8 mouse cellular contexts compared by ENCODE assay signal in genomic region chr17:15423080-15423765, GRCm38 (mm10). TPM values are rescaled to one million over a fixed set of nuclear protein-coding genes. Genes with fewer than 3 reads are reported as not detected.
DNase-seq lines count a peak whose midpoint lies in the region; ATAC-seq and TF ChIP-seq lines count a peak whose summit lies in the region.

No protein-coding gene starts in this region.

- intact Hi-C loops in heart, postnatal 10 days (cut with DNase I): no loop called here

- H3K9ac ChIP-seq in forebrain, embryonic 16.5 days (replicated peaks; ENCODE audit: low read depth, low read length): no peak overlapping the region
- no peak overlapping the region for H3K9ac ChIP-seq in stomach, postnatal 0 days (ENCODE audit: low read length)
- no peak overlapping the region for H3K9ac ChIP-seq in hindbrain, embryonic 16.5 days (ENCODE audit: low read depth, low read length)

- POLR2A ChIA-PET in Patski (lab: Charles Lee): no interaction called here

- no peak overlapping the region for H3K27ac ChIP-seq in forebrain, embryonic 16.5 days (ENCODE audit: low read length)
- H3K27ac ChIP-seq in forebrain, embryonic 10.5 days: no peak overlapping the region
- H3K27ac ChIP-seq in stomach, postnatal 0 days (replicated peaks): no peak overlapping the region
- H3K27ac ChIP-seq in hindbrain, embryonic 16.5 days (ENCODE audit: low read depth, low read length): no peak overlapping the region

- TF ChIP-seq EP300 in stomach, postnatal 0 days (optimal IDR thresholded peaks at IDR 0.05): no peak

- CTCF ChIA-PET in Patski (lab: Charles Lee): interaction anchor here (0.7 to 1.7 kb wide), 3 partner anchors 15 to 48 kb away, joined by 3 to 4 read pairs (median 4); partner anchors contain the start of gene Fam120b

- DNase-seq in forebrain, embryonic 10.5 days (ENCODE audit: extremely low spot score, low spot score): no peak
- DNase-seq in Patski (ENCODE audit: low read depth, low spot score): peak; percentile 71
- peak; percentile 20 to 21 for DNase-seq in heart, postnatal 10 days
- DNase-seq in left cerebral cortex, adult 9 months (ENCODE audit: low spot score in 2 of 2): peak; percentile 67 to 87
- DNase-seq in stomach, postnatal 0 days (ENCODE audit: low spot score): no peak
- DNase-seq in cerebellum, adult 9-10 months: no peak

- WGBS in forebrain, embryonic 16.5 days: 67% methylated on average over 8 of the region's 8 CpGs
- WGBS in forebrain, embryonic 10.5 days: 94% methylated on average over 8 of the region's 8 CpGs
- 54% methylated on average over 8 of the region's 8 CpGs for WGBS in stomach, postnatal 0 days
- WGBS in hindbrain, embryonic 16.5 days: 67% methylated on average over 8 of the region's 8 CpGs

- in situ Hi-C loops in Patski (cut with MboI; ENCODE audit: low pct_unique_long_range_greater_than_20kb): loop anchor here (5.0 kb wide), 1 partner anchor 39 kb away; no protein-coding TSS in a partner anchor

- H3K27me3 ChIP-seq in forebrain, embryonic 16.5 days (replicated peaks; ENCODE audit: control insufficient read depth, insufficient read depth, low read length): no peaks in the 10 kb centered on the region
- H3K27me3 ChIP-seq in forebrain, embryonic 10.5 days (ENCODE audit: poor library complexity, severe bottlenecking): no peaks in the 10 kb centered on the region
- no peaks in the 10 kb centered on the region for H3K27me3 ChIP-seq in Patski
- H3K27me3 ChIP-seq in stomach, postnatal 0 days (ENCODE audit: control insufficient read depth, insufficient read depth, low read length): no peaks in the 10 kb centered on the region
- no peaks in the 10 kb centered on the region for H3K27me3 ChIP-seq in hindbrain, embryonic 16.5 days (replicated peaks; ENCODE audit: control insufficient read depth, insufficient read depth, low read length)

- ATAC-seq in forebrain, embryonic 16.5 days: 0 out of 2 replicates have a peak, but pooled peaks have one; percentile 21
- peak; percentile 76 for ATAC-seq in Patski
- no peak for ATAC-seq in stomach, postnatal 0 days (ENCODE audit: low FRiP score, low TSS enrichment)
- ATAC-seq in hindbrain, embryonic 16.5 days: no peak

- H3K36me3 ChIP-seq in forebrain, embryonic 16.5 days (ENCODE audit: control insufficient read depth, insufficient read depth): peaks cover 44% of the 10 kb centered on the region
- H3K36me3 ChIP-seq in forebrain, embryonic 10.5 days (replicated peaks): peaks cover 97% of the 10 kb centered on the region
- peaks cover 34% of the 10 kb centered on the region for H3K36me3 ChIP-seq in stomach, postnatal 0 days (ENCODE audit: control insufficient read depth, insufficient read depth, low read length)
- H3K36me3 ChIP-seq in hindbrain, embryonic 16.5 days (ENCODE audit: control insufficient read depth, insufficient read depth, low read length): peaks cover 51% of the 10 kb centered on the region

- no peak overlapping the region for H3K4me2 ChIP-seq in forebrain, embryonic 16.5 days (ENCODE audit: low read length)
- H3K4me2 ChIP-seq in stomach, postnatal 0 days (replicated peaks; ENCODE audit: low read depth): no peak overlapping the region
- no peak overlapping the region for H3K4me2 ChIP-seq in hindbrain, embryonic 16.5 days (ENCODE audit: low read length)

- TF ChIP-seq CTCF in Patski (IDR thresholded peaks at IDR 0.05): no peak
- TF ChIP-seq CTCF in stomach, postnatal 0 days (IDR thresholded peaks at IDR 0.05; ENCODE audit: low read depth): no peak

- no peaks in the 10 kb centered on the region for H3K9me3 ChIP-seq in forebrain, embryonic 16.5 days (ENCODE audit: control insufficient read depth, low read length)
- peaks cover 5% of the 10 kb centered on the region; the same call in 1 of the 2 replicates for H3K9me3 ChIP-seq in forebrain, embryonic 10.5 days
- no peaks in the 10 kb centered on the region for H3K9me3 ChIP-seq in stomach, postnatal 0 days (ENCODE audit: control insufficient read depth, low read length)
- no peaks in the 10 kb centered on the region for H3K9me3 ChIP-seq in hindbrain, embryonic 16.5 days (ENCODE audit: control insufficient read depth, low read length)

- H3K4me1 ChIP-seq in forebrain, embryonic 16.5 days (replicated peaks; ENCODE audit: control insufficient read depth, insufficient read depth, low read length): peaks cover 20% of the 10 kb centered on the region
- H3K4me1 ChIP-seq in forebrain, embryonic 10.5 days: no peaks in the 10 kb centered on the region
- no peaks in the 10 kb centered on the region for H3K4me1 ChIP-seq in stomach, postnatal 0 days (replicated peaks; ENCODE audit: control insufficient read depth, insufficient read depth)
- no peaks in the 10 kb centered on the region for H3K4me1 ChIP-seq in hindbrain, embryonic 16.5 days (ENCODE audit: control insufficient read depth, insufficient read depth, low read depth, low read length)

- no peak overlapping the region for H3K4me3 ChIP-seq in forebrain, embryonic 16.5 days (replicated peaks; ENCODE audit: low read length)
- no peak overlapping the region for H3K4me3 ChIP-seq in forebrain, embryonic 10.5 days
- H3K4me3 ChIP-seq in stomach, postnatal 0 days (ENCODE audit: low read depth, low read length): no peak overlapping the region
- no peak overlapping the region for H3K4me3 ChIP-seq in hindbrain, embryonic 16.5 days (ENCODE audit: low read length)

RNA-seq across cellular contexts. Expression of gene Fam120b, which starts 27.2 kb away (rescaled TPM):
- 52.8 and 52.9 TPM in 2 replicates for polyA plus RNA-seq in forebrain, embryonic 16.5 days (2015; fragmentation: Nextera tagmentation; extraction: Ambion mirVana)
- 26.4 and 28.5 TPM in 2 replicates for polyA plus RNA-seq in forebrain, embryonic 10.5 days (2016; fragmentation: Nextera tagmentation; extraction: Ambion mirVana)
- 31.4 TPM for polyA plus RNA-seq in Patski (2021)
- total RNA-seq in heart, postnatal 10 days (2021): 10 to 100 TPM; 10.8 to 11.5 TPM
- polyA plus RNA-seq in stomach, postnatal 0 days (2015; fragmentation: Nextera tagmentation; extraction: Ambion mirVana): 10.0 and 12.1 TPM in 2 replicates
- 45.8 and 48.0 TPM in 2 replicates for polyA plus RNA-seq in hindbrain, embryonic 16.5 days (2015; fragmentation: Nextera tagmentation; extraction: Ambion mirVana)

RNA-seq across cellular contexts. Expression of gene Dll1, which starts 46.6 kb away (rescaled TPM):
- 28.9 and 30.7 TPM in 2 replicates for polyA plus RNA-seq in forebrain, embryonic 16.5 days (2015; fragmentation: Nextera tagmentation; extraction: Ambion mirVana)
- polyA plus RNA-seq in forebrain, embryonic 10.5 days (2016; fragmentation: Nextera tagmentation; extraction: Ambion mirVana): 53.3 and 56.3 TPM in 2 replicates
- 19.7 TPM for polyA plus RNA-seq in Patski (2021)
- 1 to 10 TPM; 8.4 to 8.5 TPM for total RNA-seq in heart, postnatal 10 days (2021)
- 3.5 and 4.4 TPM in 2 replicates for polyA plus RNA-seq in stomach, postnatal 0 days (2015; fragmentation: Nextera tagmentation; extraction: Ambion mirVana)
- 16.3 and 17.7 TPM in 2 replicates for polyA plus RNA-seq in hindbrain, embryonic 16.5 days (2015; fragmentation: Nextera tagmentation; extraction: Ambion mirVana)

Comparison
In these comparisons a context has a peak if more than half of its experiments do, and no peak if none do; other contexts are left out.
1. ATAC-seq: peak in forebrain, embryonic 16.5 days (single experiment) and Patski (single experiment); none in stomach, postnatal 0 days (single experiment) and hindbrain, embryonic 16.5 days (single experiment).
2. DNase-seq: peak in Patski (single experiment), heart, postnatal 10 days (2 of 2) and left cerebral cortex, adult 9 months (2 of 2); none in forebrain, embryonic 10.5 days (single experiment), stomach, postnatal 0 days (single experiment) and cerebellum, adult 9-10 months (single experiment).